Mouse (Mus musculus): ENCODE results near the gene Amy2a4. TPM values are rescaled to one million over a fixed set of nuclear protein-coding genes. Genes with fewer than 3 reads are reported as not detected.
"Not testable (repeated sequence)": the region's sequence is repeated elsewhere in the genome, so short reads cannot be mapped to it uniquely, and the experiment has no call there.

Gene Amy2a4
- polyA plus RNA-seq (2015; fragmentation: Nextera tagmentation; extraction: Ambion mirVana) = 3.9 TPM in 1 of 2 replicates, not detected in the other

DNA sequence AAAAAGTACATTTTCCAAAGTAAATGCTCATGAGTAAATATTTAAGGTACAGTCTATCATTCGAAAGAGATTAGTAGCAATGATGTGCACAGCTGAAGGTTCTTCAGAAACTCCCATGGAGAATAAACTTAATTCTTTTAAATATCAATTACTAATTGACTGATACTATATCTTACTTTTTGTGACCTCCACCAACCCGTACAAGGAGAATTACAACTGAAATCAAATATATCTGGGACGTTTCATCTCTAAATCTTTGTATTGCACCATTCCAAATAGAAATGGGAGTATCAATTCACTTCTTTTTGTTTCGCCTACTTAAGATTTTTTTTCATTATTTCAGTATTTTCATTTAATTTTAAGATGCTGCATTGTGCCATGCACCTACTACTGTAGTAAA lies at the start of gene Amy2a4:
Amy2a4 (minus strand) TSS at position 101 of the 400 bp plus-strand sequence.
- H3K9me3 ChIP-seq (replicated peaks); H3K4me2 ChIP-seq; H3K27me3 ChIP-seq (replicated peaks); H3K4me3 ChIP-seq (replicated peaks); H3K36me3 ChIP-seq; H3K27ac ChIP-seq (replicated peaks); H3K9ac ChIP-seq (replicated peaks); ATAC-seq (ENCODE audit: low FRiP score); H3K4me1 ChIP-seq: not testable (repeated sequence)
- no CpG with 5 or more reads among the region's 4 CpGs for WGBS

GRCm38 (mm10) chr3:113323952-113324351 lies 32.7 kb upstream of the Amy2a4 start, which contains the start of gene Amy2a3:
TSS of gene Amy2a3 (minus strand) at chr3:113324052.
- WGBS = no CpG with 5 or more reads among the region's 4 CpGs
- H3K4me2 ChIP-seq; H3K27ac ChIP-seq (replicated peaks); ATAC-seq (ENCODE audit: low FRiP score); H3K4me1 ChIP-seq; H3K9me3 ChIP-seq (replicated peaks); H3K9ac ChIP-seq (replicated peaks); H3K4me3 ChIP-seq (replicated peaks); H3K36me3 ChIP-seq; H3K27me3 ChIP-seq (replicated peaks): not testable (repeated sequence)

- H3K36me3 ChIP-seq; ATAC-seq (ENCODE audit: low FRiP score); H3K4me2 ChIP-seq; H3K4me1 ChIP-seq; H3K27ac ChIP-seq (replicated peaks); H3K27me3 ChIP-seq (replicated peaks); H3K9ac ChIP-seq (replicated peaks); H3K9me3 ChIP-seq (replicated peaks); H3K4me3 ChIP-seq (replicated peaks): not testable (repeated sequence)
- no CpG with 5 or more reads among the region's 3 CpGs for WGBS
Observed at GRCm38 (mm10) chr3:113312937-113313336, 21.7 kb upstream of the Amy2a4 start.

GRCm38 (mm10) chr3:113280285-113280684 lies 11.0 kb downstream of the Amy2a4 start:
- not testable (repeated sequence) for H3K27me3 ChIP-seq (replicated peaks); H3K4me1 ChIP-seq

DNA sequence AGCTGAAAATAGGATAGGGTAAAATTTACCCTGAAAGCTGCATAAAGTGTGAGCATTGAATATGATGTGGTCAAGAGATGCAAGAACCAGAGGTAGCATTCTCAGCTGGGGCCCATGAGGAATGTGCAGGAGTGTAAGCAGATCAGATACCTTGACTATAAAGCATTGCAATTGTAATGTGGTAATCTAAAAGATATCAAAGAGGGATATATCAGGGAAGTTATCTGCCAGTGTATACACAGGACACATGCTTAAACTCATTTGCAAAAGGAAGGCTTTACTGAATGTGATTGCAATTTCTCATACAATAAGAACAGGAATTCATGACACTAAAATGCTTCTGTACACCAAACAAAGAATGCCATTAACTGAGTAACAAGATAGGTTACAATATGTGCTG lies 11.7 kb downstream of the Amy2a4 start:
- H3K36me3 ChIP-seq; H3K4me1 ChIP-seq; H3K27ac ChIP-seq (replicated peaks); H3K4me2 ChIP-seq; H3K4me3 ChIP-seq (replicated peaks); ATAC-seq (ENCODE audit: low FRiP score); H3K9ac ChIP-seq (replicated peaks); H3K27me3 ChIP-seq (replicated peaks); H3K9me3 ChIP-seq (replicated peaks): not testable (repeated sequence)

More at GRCm38 (mm10) chr3:113280285-113280684, 11.0 kb downstream of the Amy2a4 start:
- H3K4me2 ChIP-seq; H3K9ac ChIP-seq (replicated peaks); H3K36me3 ChIP-seq; H3K4me3 ChIP-seq (replicated peaks); H3K27ac ChIP-seq (replicated peaks); H3K9me3 ChIP-seq (replicated peaks); ATAC-seq (ENCODE audit: low FRiP score): not testable (repeated sequence)

DNA sequence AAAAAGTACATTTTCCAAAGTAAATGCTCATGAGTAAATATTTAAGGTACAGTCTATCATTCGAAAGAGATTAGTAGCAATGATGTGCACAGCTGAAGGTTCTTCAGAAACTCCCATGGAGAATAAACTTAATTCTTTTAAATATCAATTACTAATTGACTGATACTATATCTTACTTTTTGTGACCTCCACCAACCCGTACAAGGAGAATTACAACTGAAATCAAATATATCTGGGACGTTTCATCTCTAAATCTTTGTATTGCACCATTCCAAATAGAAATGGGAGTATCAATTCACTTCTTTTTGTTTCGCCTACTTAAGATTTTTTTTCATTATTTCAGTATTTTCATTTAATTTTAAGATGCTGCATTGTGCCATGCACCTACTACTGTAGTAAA lies 32.5 kb downstream of the Amy2a4 start, which contains the start of gene Amy2a5:
Amy2a5 (minus strand) TSS at position 101 of the 400 bp plus-strand sequence.
- not testable (repeated sequence) for H3K27me3 ChIP-seq (replicated peaks); H3K9ac ChIP-seq (replicated peaks); ATAC-seq (ENCODE audit: low FRiP score); H3K4me3 ChIP-seq (replicated peaks); H3K4me1 ChIP-seq; H3K4me2 ChIP-seq; H3K9me3 ChIP-seq (replicated peaks); H3K36me3 ChIP-seq; H3K27ac ChIP-seq (replicated peaks)
- WGBS = no CpG with 5 or more reads among the region's 4 CpGs

Other genes with a start within 250 kb of the Amy2a4 start
- 3.2 TPM in 1 of 2 replicates, not detected in the other for gene Amy2a5, start 32.6 kb downstream of the Amy2a4 start, polyA plus RNA-seq (2015; fragmentation: Nextera tagmentation; extraction: Ambion mirVana)
- 3.9 TPM in 1 of 2 replicates, not detected in the other for gene Amy2a3, start 32.6 kb upstream of the Amy2a4 start, polyA plus RNA-seq (2015; fragmentation: Nextera tagmentation; extraction: Ambion mirVana)
- gene Amy2a2, start 65.2 kb upstream of the Amy2a4 start, polyA plus RNA-seq (2015; fragmentation: Nextera tagmentation; extraction: Ambion mirVana) = 3.9 TPM in 1 of 2 replicates, not detected in the other
- 28.0 TPM in 1 of 2 replicates, not detected in the other for gene Amy2a1, start 241.0 kb upstream of the Amy2a4 start, polyA plus RNA-seq (2015; fragmentation: Nextera tagmentation; extraction: Ambion mirVana)